Mouse (Mus musculus) yolk sac, embryonic 10.5 days (tissue): ENCODE measurements around the gene Itgb5.
A peak's percentile ranks its signal among the peaks of the same experiment; 100 is the strongest.

Source experiments
- DNase-seq: peaks from one replicate; pipeline ENCODE4 v3.0.0-alpha.2; 2017; ENCODE audit warnings: low spot score

The Itgb5 gene

GRCm38 (mm10) chr16:33832728-33833428 is 3.4 kb downstream of the Itgb5 start:
- peak; percentile 43 for DNase-seq

- no peak for DNase-seq
Measured at GRCm38 (mm10) chr16:33833429-33833753, 3.9 kb downstream of the Itgb5 start.

- DNase-seq = peak; percentile 72
Measured at GRCm38 (mm10) chr16:33833781-33834482, 4.5 kb downstream of the Itgb5 start.

GRCm38 (mm10) chr16:33836676-33837075 is 7.2 kb downstream of the Itgb5 start:
- DNase-seq = peak; percentile 77

GRCm38 (mm10) chr16:33837191-33837590 is 7.7 kb downstream of the Itgb5 start:
- peak; percentile 45 for DNase-seq

- DNase-seq = peak; percentile 59
Measured at GRCm38 (mm10) chr16:33840616-33841015, 11.2 kb downstream of the Itgb5 start.

- DNase-seq = no peak
Measured at GRCm38 (mm10) chr16:33842081-33842880, 12.8 kb downstream of the Itgb5 start.

- DNase-seq = no peak
Measured at GRCm38 (mm10) chr16:33844150-33844611, 14.7 kb downstream of the Itgb5 start.

GRCm38 (mm10) chr16:33844866-33845265 is 15.4 kb downstream of the Itgb5 start:
- DNase-seq = no peak

GRCm38 (mm10) chr16:33853271-33853670 is 23.8 kb downstream of the Itgb5 start:
- DNase-seq = no peak

- DNase-seq = no peak
Measured at GRCm38 (mm10) chr16:33858766-33859165, 29.3 kb downstream of the Itgb5 start.

GRCm38 (mm10) chr16:33859380-33859779 is 29.9 kb downstream of the Itgb5 start:
- DNase-seq = no peak

GRCm38 (mm10) chr16:33859988-33860700 is 30.7 kb downstream of the Itgb5 start:
- no peak for DNase-seq

- no peak for DNase-seq
Measured at GRCm38 (mm10) chr16:33862406-33862805, 32.9 kb downstream of the Itgb5 start.

- no peak for DNase-seq
Measured at GRCm38 (mm10) chr16:33863208-33863751, 33.8 kb downstream of the Itgb5 start.

GRCm38 (mm10) chr16:33870224-33870785 is 40.8 kb downstream of the Itgb5 start:
- DNase-seq = no peak

- no peak for DNase-seq
Measured at GRCm38 (mm10) chr16:33870988-33871758, 41.7 kb downstream of the Itgb5 start.

- no peak for DNase-seq
Measured at GRCm38 (mm10) chr16:33871865-33872443, 42.5 kb downstream of the Itgb5 start.

GRCm38 (mm10) chr16:33873282-33873681 is 43.8 kb downstream of the Itgb5 start:
- no peak for DNase-seq

GRCm38 (mm10) chr16:33878041-33878783 is 48.7 kb downstream of the Itgb5 start:
- DNase-seq = no peak
